Mouse (Mus musculus) liver, adult 2 months (tissue): ENCODE measurements around the gene Gm37240. TPM values are rescaled to one million over a fixed set of nuclear protein-coding genes. Genes with fewer than 3 reads are reported as not detected.

Source experiments
- DNase-seq: peaks from one replicate; pipeline ENCODE4 v3.0.0-alpha.2; 2011; ENCODE audit warnings: low read depth, low spot score; ENCODE audit errors: extremely low read depth
- H3K27ac ChIP-seq: fragments of 200-500 bp; replicated peaks from 2 replicates; pipeline ENCODE4 v1.5.1; 2012; ENCODE audit warnings: low read depth, mild to moderate bottlenecking, control low read depth, inconsistent platforms, low read length; ENCODE audit not compliant: insufficient read depth
- H3K27me3 ChIP-seq: fragments of 200-500 bp; 2 replicates; pipeline ENCODE4 v1.6.1; 2012; ENCODE audit warnings: mild to moderate bottlenecking, moderate library complexity, low read length, inconsistent platforms; ENCODE audit not compliant: control insufficient read depth, insufficient read depth
- H3K36me3 ChIP-seq: fragments of 200-500 bp; 2 replicates; pipeline ENCODE4 v1.6.1; 2012; ENCODE audit warnings: low read length, inconsistent platforms; ENCODE audit not compliant: control insufficient read depth, insufficient read depth
- H3K4me1 ChIP-seq: fragments of 200-500 bp; 2 replicates; pipeline ENCODE4 v1.6.1; 2011; ENCODE audit warnings: low read length; ENCODE audit not compliant: control insufficient read depth, insufficient read depth
- H3K4me3 ChIP-seq: fragments of 200-500 bp; 2 replicates; pipeline ENCODE4 v1.5.1; 2011; ENCODE audit warnings: low read depth, mild to moderate bottlenecking, control low read depth, low read length, moderate library complexity; ENCODE audit not compliant: insufficient read depth
- H3K79me2 ChIP-seq: fragments of 200-500 bp; 2 replicates; pipeline ENCODE4 v1.6.1; 2012; ENCODE audit warnings: inconsistent platforms, mild to moderate bottlenecking, low read length, moderate library complexity; ENCODE audit not compliant: control insufficient read depth, insufficient read depth
- H3K9ac ChIP-seq: fragments of 200-500 bp; 2 replicates; pipeline ENCODE4 v1.6.1; 2012; ENCODE audit warnings: low read depth, mild to moderate bottlenecking, control low read depth, inconsistent platforms, low read length
- CTCF ChIP-seq: fragments of 200-500 bp; IDR thresholded peaks from 2 replicates; pipeline ENCODE4 v1.5.1; 2011; ENCODE audit warnings: low read depth, low read length, control low read depth
- POLR2A ChIP-seq: fragments of 200-500 bp; IDR thresholded peaks from 2 replicates; pipeline ENCODE4 v1.6.1; 2011; ENCODE audit warnings: low read length, control low read depth; ENCODE audit not compliant: insufficient read depth; ENCODE audit errors: extremely low read depth
- WGBS: fragments of 180-500 bp; shearing (Covaris S2); methylation state at CpG from one replicate; pipeline ENCODE4 v1.1.7; 2018; 5-methylcytosine and 5-hydroxymethylcytosine counted together
- polyA plus RNA-seq: library from polyadenylated mRNA; depleted of rRNA; stranded (reverse); fragments of >200 nt; gene quantifications from 2 replicates; pipeline ENCODE4 v1.2.3, GENCODE M21; 2012
- total RNA-seq: library from RNA; depleted of rRNA; stranded (reverse); fragments of >200 nt; gene quantifications from 2 replicates; pipeline ENCODE4 v1.2.3, GENCODE M21; 2014

The Gm37240 gene
- total and polyA plus RNA-seq, 2 experiments, result 2.2 to 6.9 TPM

DNA sequence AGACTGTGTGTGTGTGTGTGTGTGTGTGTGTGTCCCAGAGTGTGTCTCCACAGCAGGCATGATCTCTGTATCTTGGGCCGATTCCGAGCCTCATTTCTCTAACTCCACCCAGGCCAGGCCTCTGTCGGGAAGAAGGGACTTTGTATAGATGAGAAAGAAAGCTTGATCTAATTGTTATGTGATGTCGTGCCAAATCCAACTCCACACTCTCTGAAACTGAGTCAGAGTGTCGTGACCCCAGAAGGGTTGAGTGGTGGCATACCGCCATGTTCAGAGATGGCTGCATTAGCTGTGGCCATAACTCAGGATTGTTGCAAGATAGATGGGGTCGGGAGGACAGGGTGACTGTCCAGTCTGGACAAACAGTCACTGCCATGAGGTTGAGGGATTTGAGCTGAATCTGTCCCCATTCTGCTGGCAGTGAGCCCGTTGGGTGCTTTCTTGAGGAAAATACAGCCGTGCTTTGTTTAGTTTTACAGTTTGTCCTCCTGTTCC lies 1191.4 kb downstream of the Gm37240 start:
- 68% methylated on average over 9 of the region's 9 CpGs for WGBS
- Histone ChIP-seq H3K79me2 (no peaks in the 10 kb centered on the region), H3K36me3 (no peaks in the 10 kb centered on the region), H3K4me1 (no peaks in the 10 kb centered on the region), H3K27ac (no peak overlapping the region), H3K4me3 (no peak overlapping the region), H3K27me3 (no peaks in the 10 kb centered on the region), H3K9ac (no peak overlapping the region)
- no peak for DNase-seq
- TF ChIP-seq CTCF (no peak), POLR2A (no peak)

DNA sequence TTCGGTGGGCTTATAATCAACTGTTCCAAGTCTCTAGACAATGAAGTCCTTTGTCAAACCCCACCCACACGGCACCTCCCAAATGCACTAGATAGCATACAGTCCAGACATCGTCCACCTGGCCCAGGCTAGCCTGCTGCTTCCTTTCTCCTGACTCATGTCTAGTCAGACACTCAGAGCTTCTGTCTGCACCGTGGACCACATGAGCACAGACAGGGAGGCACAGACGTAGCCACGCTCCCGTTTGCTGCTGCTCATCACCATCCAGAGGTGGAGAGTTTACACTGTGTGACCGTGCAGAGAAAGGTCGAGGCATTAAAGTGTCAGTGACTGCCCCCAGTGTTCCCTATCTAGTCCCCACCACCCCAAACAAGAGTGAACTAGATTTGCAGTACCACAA lies 1191.9 kb downstream of the Gm37240 start:
- Histone ChIP-seq H3K9ac (no peak overlapping the region), H3K4me3 (no peak overlapping the region), H3K27me3 (no peaks in the 10 kb centered on the region), H3K27ac (no peak overlapping the region), H3K36me3 (no peaks in the 10 kb centered on the region), H3K4me1 (no peaks in the 10 kb centered on the region), H3K79me2 (no peaks in the 10 kb centered on the region)
- DNase-seq, result no peak
- 69% methylated on average over 9 of the region's 9 CpGs for WGBS
- TF ChIP-seq CTCF, result no peak
- TF ChIP-seq POLR2A, result no peak

- WGBS, result 77% methylated on average over 10 of the region's 10 CpGs
- no peaks in the 10 kb centered on the region for H3K79me2 ChIP-seq
- no peak for DNase-seq
These were observed 1193.4 kb downstream of the Gm37240 start for GRCm38 (mm10) chr3:84693886-84694285.

DNA sequence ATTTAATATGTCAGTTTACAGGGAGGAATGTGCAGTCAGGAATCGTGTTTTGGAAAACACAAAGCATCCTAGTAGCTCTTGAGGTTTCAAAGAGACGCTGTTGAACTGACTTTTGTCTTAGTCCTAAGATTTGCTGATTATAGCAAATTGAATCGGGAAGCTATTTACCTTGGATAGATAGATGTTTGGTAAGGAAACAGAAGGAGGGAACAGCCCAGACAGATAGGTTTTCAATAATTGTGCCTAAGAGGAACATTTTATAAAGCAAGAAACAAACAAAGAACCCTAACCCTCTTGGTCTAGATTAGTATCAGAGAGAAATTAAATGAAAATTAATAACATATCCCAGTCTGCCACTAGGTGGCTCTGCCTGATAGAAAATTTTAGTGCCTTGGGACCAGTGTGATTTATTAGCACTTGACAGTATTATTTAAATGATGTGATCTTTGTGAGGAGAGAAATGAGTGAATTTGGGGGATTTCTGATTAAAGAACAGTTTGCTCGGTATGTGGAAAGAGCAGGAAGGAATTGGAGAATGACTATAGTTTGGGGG lies 1194.6 kb downstream of the Gm37240 start:
- 44% methylated on average over 4 of the region's 4 CpGs for WGBS
- no peak overlapping the region for H3K9ac ChIP-seq
- DNase-seq, result peak; percentile 44

More at GRCm38 (mm10) chr3:84693886-84694285, 1193.4 kb downstream of the Gm37240 start:
- no peak overlapping the region for H3K4me3 ChIP-seq
- H3K27ac ChIP-seq, result no peak overlapping the region
- TF ChIP-seq CTCF (no peak), POLR2A (no peak)
- H3K36me3 ChIP-seq, result no peaks in the 10 kb centered on the region
- H3K27me3 ChIP-seq, result no peaks in the 10 kb centered on the region
- H3K9ac ChIP-seq, result no peak overlapping the region
- no peaks in the 10 kb centered on the region for H3K4me1 ChIP-seq

GRCm38 (mm10) chr3:84690091-84690771 lies 1197.1 kb downstream of the Gm37240 start:
- Histone ChIP-seq H3K9ac (no peak overlapping the region), H3K27me3 (no peaks in the 10 kb centered on the region), H3K36me3 (no peaks in the 10 kb centered on the region), H3K79me2 (no peaks in the 10 kb centered on the region), H3K4me1 (peaks cover 3% of the 10 kb centered on the region; the same call in 1 of the 2 replicates), H3K4me3 (no peak overlapping the region), H3K27ac (no peak overlapping the region)
- 88% methylated on average over 7 of the region's 7 CpGs for WGBS
- DNase-seq, result no peak
- TF ChIP-seq CTCF (no peak), POLR2A (no peak)

More for the DNA sequence above, 1194.6 kb downstream of the Gm37240 start:
- Histone ChIP-seq H3K4me1 (peaks cover 3% of the 10 kb centered on the region; the same call in 1 of the 2 replicates), H3K79me2 (no peaks in the 10 kb centered on the region), H3K27me3 (no peaks in the 10 kb centered on the region), H3K4me3 (no peak overlapping the region), H3K36me3 (no peaks in the 10 kb centered on the region), H3K27ac (no peak overlapping the region)
- TF ChIP-seq POLR2A (no peak), CTCF (peak; percentile 35; the same call in 1 of the 2 replicates)

DNA sequence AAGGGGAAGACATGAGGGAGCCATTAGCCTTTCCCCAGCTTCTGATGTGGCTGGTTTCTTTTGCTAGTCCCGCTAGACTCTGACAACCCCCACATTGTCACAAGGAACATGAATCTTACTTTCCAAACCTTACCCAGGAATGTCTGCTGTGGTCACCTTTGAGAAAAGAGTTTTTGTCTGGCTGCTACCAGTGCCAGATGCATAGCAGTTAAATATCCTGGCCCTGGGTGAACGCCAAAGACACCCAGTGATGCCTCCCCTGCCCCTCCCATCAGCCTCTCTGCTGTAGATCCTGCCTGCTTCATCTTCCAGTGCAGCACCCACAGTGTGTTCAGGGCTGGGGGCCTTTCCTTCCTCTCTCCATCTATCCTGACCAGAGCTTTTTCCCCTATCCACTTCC lies 1197.7 kb downstream of the Gm37240 start:
- TF ChIP-seq CTCF, result no peak
- no peak for TF ChIP-seq POLR2A

More for the DNA sequence above, 1197.7 kb downstream of the Gm37240 start:
- DNase-seq, result no peak
- Histone ChIP-seq H3K9ac (no peak overlapping the region), H3K79me2 (no peaks in the 10 kb centered on the region), H3K27me3 (no peaks in the 10 kb centered on the region), H3K36me3 (no peaks in the 10 kb centered on the region), H3K4me1 (peaks cover 3% of the 10 kb centered on the region; the same call in 1 of the 2 replicates), H3K4me3 (no peak overlapping the region), H3K27ac (no peak overlapping the region)
- WGBS, result 90% methylated on average over 2 of the region's 2 CpGs
